Mouse (Mus musculus) megakaryocyte-erythroid progenitor cell, adult 5-6 weeks (primary cell): ENCODE measurements around the gene Dpf2. TPM values are rescaled to one million over a fixed set of nuclear protein-coding genes. Genes with fewer than 3 reads are reported as not detected.

Experiments used
- ATAC-seq: replicated peaks from 2 replicates; pipeline ENCODE4 v1.8.0; 2016; ENCODE audit warnings: mild to moderate bottlenecking, inconsistent platforms; ENCODE audit not compliant: severe bottlenecking, poor library complexity, low FRiP score, low TSS enrichment
- total RNA-seq, 2 experiments: library from RNA; stranded (forward) in 1 of 2; stranded (reverse) in 1 of 2; fragments of 200-1000, 215-1000 nt in 1 of 2; fragments of >200 nt in 1 of 2; fragmentation: Nextera tagmentation in 1 of 2; gene quantifications; 2 replicates each; pipeline ENCODE4 v1.2.3; 2014 to 2017

Dpf2 gene
- total RNA-seq, 2 experiments from 2014 or later: 95.9 to 124 TPM

- ATAC-seq: no peak
Measured at GRCm38 (mm10) chr19:5872931-5873556, 39.8 kb downstream of the Dpf2 start.

- no peak for ATAC-seq
Measured at GRCm38 (mm10) chr19:5872528-5872927, 40.3 kb downstream of the Dpf2 start.

GRCm38 (mm10) chr19:5871683-5872082, 41.1 kb downstream of the Dpf2 start:
- ATAC-seq: no peak

GRCm38 (mm10) chr19:5871273-5871672, 41.5 kb downstream of the Dpf2 start:
- no peak for ATAC-seq

- no peak for ATAC-seq
Measured at GRCm38 (mm10) chr19:5868096-5868495, 44.7 kb downstream of the Dpf2 start.

- ATAC-seq: no peak
Measured at GRCm38 (mm10) chr19:5864710-5865398, 48.0 kb downstream of the Dpf2 start.

- no peak for ATAC-seq
Measured at GRCm38 (mm10) chr19:5863776-5864175, 49.0 kb downstream of the Dpf2 start.

GRCm38 (mm10) chr19:5862335-5863085, 50.3 kb downstream of the Dpf2 start:
- no peak for ATAC-seq

GRCm38 (mm10) chr19:5856604-5857003, 56.2 kb downstream of the Dpf2 start:
- ATAC-seq: no peak

GRCm38 (mm10) chr19:5852035-5852722, 60.6 kb downstream of the Dpf2 start:
- no peak for ATAC-seq

- 0 out of 2 replicates have a peak, but pooled peaks have one; percentile 14 for ATAC-seq
Measured at GRCm38 (mm10) chr19:5851481-5851971, 61.3 kb downstream of the Dpf2 start.

- no peak for ATAC-seq
Measured at GRCm38 (mm10) chr19:5850860-5851259, 62.0 kb downstream of the Dpf2 start.

- ATAC-seq: peak; percentile 41
Measured at GRCm38 (mm10) chr19:5849843-5850527, 62.8 kb downstream of the Dpf2 start.

- no peak for ATAC-seq
Measured at GRCm38 (mm10) chr19:5848826-5849672, 63.8 kb downstream of the Dpf2 start.

- peak; percentile 17; the same call in 1 of the 2 replicates for ATAC-seq
Measured at GRCm38 (mm10) chr19:5848032-5848825, 64.6 kb downstream of the Dpf2 start.

- ATAC-seq: no peak
Measured at GRCm38 (mm10) chr19:5847306-5847796, 65.5 kb downstream of the Dpf2 start.

GRCm38 (mm10) chr19:5846557-5847305, 66.1 kb downstream of the Dpf2 start:
- 0 out of 2 replicates have a peak, but pooled peaks have one; percentile 6 for ATAC-seq
